Mouse (Mus musculus): ENCODE data around the gene Upf1.
A peak's percentile ranks its signal among the peaks of the same experiment; 100 is the strongest.

Gene Upf1

DNA sequence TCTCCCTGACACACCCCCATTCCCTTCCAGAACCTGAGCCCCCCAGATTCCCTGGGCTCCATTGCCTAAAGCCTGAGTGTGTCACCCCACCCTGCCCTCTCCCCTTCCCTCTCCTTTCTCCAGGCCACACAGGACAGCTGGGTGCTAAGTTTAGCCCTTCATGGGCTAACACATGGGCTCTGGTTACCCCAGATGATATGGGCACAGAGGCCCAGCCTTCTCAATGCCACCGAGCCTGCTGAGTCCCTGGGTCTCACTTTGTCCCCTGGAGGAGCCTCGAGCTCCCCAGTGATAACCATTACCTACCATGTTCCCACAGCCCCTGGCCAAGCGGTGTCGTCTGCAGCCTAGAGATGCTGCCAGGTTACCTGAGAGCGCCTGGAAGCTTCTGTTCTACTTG is 35.2 kb downstream of the Upf1 start:
- no peak for DNase-seq

DNA sequence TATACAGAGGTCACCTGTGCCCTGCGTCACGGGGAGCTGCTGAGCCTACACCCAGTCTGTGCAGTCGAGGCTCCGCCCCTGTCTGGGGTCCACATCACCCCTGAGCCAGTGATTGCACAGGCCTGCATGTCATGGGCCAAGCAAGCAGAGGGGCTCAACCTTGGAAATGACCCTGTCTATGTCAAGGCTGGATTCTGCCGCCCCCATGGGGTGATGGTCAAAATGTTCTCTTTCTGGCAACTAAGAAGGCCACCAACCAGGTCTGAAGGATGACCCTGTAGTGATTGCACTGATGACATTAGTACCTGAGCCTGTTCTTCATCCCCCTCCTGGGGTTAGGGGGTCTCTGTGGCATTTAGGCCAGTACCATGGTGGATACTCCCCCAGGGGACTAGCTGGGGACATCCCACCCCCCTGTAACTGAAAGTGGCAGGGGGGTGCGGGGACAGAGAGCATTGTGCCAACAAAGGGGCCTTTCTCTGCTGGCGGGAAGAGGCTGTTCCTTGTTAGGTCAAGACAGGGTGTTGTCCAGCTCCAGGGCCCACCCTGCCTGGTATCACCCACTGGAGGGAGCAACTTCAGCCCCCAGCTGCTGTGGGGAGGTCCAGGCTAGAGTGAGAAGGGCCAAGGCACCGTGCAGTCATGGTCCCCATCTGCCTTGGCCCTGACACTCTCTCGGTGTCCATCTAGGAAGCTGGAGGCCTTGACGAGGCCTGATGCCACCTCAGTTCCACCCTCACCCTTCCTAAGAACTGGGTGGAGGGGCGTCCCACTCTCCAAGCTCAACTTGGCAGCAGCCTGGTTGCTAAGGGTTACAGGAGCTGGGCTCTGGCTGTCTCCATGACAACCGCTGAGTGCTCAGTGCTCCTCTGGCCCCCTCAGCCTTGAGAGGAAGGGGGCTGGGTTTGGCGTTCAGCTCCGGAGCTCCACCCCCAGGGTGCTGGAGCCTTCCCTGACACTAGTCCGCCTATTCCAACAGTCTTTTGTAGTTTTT is 36.3 kb downstream of the Upf1 start:
- DNase-seq, result no peak

DNA sequence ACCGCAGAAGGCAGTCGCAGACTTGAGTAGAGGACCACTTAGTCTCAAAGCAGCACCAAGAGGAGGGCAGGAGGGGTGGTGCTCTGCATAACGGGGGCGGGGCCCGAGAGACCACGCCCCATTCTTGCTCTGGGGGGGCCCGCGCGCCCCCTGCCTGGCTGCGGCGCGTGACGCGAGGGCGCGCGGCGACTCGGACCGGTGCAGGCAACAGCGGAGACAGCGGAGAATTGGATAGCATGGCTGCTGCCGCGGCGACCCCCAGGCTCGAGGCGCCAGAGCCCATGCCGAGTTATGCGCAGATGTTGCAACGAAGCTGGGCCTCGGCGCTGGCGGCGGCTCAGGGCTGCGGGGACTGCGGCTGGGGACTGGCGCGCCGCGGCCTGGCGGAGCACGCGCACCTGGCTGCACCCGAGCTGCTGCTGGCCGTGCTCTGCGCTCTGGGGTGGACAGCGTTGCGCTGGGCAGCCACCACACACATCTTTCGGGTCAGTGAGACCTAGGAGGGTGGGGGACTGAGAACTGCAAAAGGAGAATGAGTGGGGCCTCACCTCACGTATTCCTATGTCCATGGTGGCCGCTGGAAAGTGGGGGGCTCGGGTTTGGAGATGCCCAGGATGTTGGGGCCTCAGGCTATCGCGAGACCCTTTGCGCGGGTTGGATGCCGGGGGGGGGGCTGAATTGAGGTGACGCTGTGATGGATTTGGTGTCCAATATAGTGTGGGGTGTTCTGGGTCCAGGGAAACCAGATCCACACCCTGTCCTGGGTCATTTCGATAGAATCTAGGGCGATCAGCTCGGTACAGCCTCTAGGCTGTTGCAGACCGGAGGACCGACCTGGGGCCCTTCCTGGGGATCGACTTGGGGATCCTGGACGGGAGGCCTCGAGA is 37.2 kb downstream of the Upf1 start, which contains the start of gene Cers1:
Cers1 (plus strand) TSS at position 152 of the 887 bp plus-strand sequence.
- DNase-seq, result peak; percentile 81

DNA sequence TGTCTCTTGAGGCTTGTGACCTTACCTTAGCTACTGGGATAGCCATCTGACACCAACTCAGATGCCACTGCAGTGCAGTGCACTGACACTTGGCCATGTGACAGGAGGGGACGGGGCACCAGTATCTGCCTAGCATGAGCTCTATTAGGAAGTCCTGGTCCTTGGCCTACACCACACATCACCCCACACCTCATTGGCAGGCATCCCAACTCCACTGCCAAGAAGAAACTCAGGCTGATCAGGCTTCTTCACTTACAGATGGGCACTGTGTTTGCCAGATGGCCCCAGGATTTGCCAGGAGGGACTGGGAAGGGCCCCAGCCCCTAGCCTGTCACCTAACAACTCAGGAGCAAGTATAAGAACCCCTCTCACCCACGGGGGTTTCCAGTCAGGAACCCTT is 39.7 kb downstream of the Upf1 start:
- DNase-seq, result no peak

DNA sequence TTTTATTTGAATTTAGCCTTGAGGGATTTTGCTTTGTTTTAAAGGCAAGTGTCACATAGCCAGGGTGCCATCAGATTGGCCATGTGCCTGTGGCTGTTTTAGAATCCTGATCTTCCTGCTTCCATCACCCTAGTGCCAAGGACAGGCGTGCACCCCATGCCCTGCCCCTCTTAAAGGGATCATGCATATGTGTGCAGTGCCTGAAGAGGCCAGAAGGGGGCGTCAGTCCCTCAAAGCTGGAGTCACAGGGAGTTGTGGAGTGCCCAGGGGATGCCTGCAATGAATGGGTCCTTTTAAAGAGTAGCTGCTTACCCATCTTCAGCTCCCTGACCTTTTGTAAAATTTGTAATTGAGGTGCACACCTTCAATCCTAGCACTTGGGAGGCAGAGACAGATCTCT is 43.8 kb downstream of the Upf1 start:
- DNase-seq, result peak; percentile 58

DNA sequence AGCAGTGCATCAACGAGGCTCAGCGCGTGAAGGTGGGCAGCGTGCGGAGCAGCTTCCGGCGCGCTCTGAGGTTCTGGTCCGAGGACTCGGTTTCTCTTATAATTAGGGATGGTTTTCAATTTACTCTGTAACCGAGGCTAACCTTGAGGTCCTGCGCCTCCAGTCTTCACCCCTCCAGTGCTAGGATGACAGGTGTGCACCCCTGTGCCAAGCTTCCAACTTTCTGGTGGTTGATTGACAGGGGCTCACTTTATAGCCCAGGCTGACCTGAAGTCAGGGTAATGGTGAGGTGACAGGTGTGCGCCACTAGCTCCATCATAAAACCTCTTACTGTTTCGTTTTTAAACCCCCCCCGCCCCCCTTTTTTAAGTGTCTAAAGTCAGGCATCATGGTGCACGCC is 50.2 kb downstream of the Upf1 start:
- no peak for DNase-seq

DNA sequence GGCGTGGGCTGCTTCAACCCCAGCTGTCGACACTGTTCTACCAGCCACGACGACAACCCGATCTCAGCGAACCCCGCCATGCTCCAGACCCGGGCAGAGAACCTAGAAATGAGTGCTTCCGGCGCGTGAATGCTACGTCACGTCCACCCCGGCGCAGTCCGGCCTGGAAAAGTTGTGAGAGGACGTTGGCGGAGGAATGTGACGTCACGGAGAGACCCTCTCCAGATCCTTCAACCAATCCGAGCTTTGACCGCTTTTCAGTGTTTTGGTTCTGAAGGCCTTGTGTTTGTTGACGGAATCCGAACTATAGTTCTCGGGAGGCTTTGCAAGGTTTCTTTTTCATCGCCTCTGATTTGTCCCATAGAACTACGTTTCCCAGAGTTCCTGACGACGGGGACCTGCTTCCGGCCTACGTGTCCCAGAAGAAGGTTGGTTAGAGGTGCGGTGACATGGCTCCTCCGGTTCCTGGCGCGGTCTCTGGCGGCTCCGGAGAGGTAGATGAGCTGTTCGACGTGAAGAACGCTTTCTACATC is 50.7 kb downstream of the Upf1 start, which contains the start of the genes Ddx49 and Cope:
Ddx49 (minus strand) TSS at position 132 of the 533 bp plus-strand sequence.
Cope (plus strand) TSS at position 161 of the 533 bp plus-strand sequence.
- peak; percentile 94 for DNase-seq

DNA sequence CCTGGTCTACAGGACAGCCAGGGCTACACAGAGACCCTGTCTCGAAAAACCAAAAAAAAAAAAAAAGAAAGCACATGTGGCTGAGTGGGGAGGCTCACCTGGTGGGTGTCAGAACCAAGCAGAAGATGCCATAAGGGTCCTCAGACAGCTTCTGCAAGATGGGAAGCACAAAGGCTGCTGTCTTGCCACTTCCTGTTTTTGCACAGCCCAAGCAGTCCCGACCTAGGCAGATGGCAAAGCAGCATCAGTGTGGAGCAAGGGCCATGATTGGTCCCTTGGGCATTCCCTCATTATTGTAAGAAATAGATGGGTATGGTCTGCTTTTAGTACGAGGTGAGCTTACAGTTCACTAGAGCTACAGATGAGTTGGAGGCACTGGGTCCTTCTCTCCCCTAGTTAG is 52.2 kb downstream of the Upf1 start:
- DNase-seq, result no peak

DNA sequence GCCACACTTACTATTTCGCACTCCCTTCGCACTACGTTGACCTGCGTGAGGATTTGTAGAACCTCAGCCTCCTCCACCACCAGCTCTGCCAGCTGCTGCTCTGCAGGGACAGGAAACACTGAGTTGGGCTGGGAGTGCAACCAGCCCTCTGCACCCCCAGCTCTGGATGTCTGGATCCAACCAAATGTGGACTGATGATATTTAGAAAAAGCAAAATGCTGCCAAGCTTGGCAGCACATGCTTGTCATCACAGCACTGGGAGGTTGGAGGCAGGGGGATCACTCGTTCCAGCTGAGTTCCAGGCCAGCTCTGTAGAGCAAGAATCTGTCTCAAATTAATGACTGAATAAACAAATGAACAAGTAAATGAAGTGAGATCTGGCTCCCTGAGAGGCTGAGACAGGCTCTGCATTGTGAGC is 59.1 kb downstream of the Upf1 start:
- DNase-seq, result no peak

DNA sequence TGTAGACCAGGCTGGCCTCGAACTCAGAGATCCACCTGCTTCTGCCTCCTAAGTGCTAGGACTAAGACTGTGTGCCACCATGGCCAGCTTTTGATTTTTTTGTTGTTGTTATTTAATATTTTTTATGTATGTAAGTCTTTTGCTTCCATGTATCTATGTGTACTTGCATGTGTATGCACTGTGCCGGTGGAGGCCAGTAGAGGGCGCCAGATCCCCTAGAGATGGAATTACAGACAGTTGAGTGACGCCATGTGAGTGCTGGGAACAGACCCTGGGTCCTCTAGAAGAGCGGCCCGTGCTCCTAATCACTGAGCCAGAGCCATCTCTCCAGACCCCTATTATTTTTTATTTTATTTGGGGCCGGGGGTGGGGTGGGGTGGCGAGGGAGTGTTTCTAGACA is 66.3 kb downstream of the Upf1 start:
- DNase-seq, result peak; percentile 64

DNA sequence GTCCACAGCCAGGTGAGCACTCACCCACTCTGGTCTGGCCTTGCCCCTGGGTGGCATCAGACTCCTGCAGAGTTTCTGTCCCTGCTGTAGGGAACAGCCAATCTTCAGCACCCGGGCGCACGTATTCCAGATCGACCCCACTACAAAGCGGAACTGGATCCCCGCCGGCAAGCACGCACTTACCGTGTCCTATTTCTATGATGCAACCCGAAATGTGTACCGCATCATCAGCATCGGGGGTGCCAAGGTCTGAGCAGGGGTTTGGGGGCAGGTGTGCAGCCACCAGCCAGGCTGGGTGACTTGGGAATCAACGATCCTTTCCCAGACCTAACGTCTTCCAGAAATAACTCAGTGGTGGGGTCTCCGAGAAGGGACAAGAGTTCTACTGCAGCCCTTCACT is 67.8 kb downstream of the Upf1 start:
- DNase-seq, result no peak

DNA sequence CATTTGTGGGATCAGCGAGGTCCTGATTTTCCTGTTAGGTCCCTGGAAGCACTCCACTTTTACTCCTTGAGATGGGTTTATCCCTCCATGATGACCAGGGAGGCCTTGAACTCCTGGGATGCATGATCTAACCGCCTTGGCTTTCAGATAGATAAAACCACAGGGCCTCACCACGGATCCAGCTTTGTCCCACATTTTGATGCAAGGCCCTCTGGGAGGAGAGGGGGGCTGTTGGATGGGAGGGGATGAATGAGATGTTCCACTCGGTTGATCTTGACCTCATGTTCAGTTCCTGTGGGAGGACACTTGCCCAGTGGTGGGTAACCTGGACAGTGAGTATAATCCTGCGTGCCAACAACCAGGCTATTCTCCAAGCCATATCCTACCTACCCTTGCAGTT is 68.7 kb downstream of the Upf1 start:
- DNase-seq, result no peak

DNA sequence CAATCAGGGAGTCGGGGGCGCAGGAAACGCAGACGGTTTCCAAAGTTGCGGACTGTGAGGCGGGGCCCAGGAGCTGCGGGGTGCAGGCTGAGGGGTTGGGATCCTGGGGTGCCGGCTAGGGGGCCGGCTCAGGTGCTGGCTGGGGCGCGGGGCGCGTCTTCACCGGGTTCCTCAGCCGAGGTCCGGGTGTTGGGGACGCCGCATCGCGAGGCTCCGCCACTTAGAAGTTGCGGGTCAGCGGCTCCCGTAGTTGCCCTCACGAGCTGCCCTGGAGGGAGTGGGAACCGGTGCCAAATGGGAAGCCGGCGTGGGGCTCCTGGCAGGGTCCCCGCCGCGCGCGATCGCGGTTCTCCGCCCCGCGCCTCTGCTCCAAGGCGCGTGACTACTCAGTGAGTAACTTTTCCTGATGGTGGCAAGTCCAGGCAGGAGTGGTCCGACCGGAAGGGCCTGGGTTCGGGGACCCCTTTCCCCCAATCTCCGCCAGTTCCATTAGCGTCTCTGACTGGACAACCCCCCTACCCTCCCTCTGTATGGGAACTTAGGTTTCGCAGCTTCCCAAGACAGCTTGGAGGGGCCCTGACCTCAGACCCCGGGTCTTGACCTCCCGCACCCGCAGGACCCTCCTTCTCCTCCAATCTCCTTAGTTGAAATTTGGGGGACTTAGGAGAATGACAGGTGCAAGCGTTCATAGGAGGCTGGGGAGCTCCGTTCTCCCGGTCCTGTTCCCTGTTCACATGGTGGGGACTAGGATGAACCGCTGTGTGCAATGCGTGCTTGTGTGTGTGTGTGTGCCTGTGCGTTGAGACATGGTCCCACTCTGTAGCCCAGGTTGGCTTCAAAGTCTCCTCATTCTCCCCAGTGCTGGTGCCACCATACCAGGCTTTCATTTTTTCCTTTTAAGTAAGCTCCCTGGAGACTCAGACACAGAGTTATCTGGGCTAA is 69.7 kb downstream of the Upf1 start:
- no peak for DNase-seq

DNA sequence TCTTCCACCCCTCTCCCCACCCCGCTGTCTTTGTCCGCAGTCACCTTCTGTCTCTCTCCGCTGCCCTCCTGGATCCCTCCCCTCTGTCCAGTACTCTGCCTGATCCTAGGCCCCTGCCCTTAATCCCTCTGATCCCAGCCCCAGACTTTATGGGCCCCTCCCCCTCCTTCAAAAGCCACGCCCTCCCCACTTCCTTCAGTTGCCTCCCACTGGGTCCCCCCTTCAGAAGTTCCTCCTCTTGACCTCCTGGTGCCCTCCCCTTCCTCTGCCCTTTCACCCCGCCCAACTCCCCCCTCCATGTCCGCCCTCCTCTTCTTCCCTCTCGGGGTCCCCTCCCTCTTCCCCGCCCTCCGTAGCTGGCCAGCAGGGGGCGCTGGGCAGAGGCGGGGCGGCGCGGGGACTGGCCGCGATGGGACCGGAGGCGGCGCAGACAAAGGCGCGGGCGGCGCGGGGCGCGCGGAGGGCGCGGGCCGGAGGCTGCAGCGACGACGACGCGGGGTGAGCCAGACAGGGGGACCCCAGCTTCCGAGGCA is 70.4 kb downstream of the Upf1 start, which contains the start of gene Homer3:
Homer3 (plus strand) TSS at position 225 of the 533 bp plus-strand sequence.
- peak; percentile 96 for DNase-seq
